Mouse (Mus musculus) splenic B cell, adult 2 months (primary cell): ENCODE data around the gene Il22.
A peak's percentile ranks its signal among the peaks of the same experiment; 100 is the strongest.
"Not testable (repeated sequence)": the region's sequence is repeated elsewhere in the genome, so short reads cannot be mapped to it uniquely, and the experiment has no call there.

Experiments used
- DNase-seq: peaks from one replicate; pipeline ENCODE4 v3.0.0-alpha.2; 2011; ENCODE audit warnings: low read depth, low spot score
- H3K27me3 ChIP-seq: 2 replicates; pipeline ENCODE4 v1.6.1; 2012; ENCODE audit warnings: mild to moderate bottlenecking, low read length, moderate library complexity, mixed read lengths; ENCODE audit not compliant: control insufficient read depth, poor library complexity, insufficient read depth, severe bottlenecking
- H3K36me3 ChIP-seq: 2 replicates; pipeline ENCODE4 v1.6.1; 2012; ENCODE audit warnings: mild to moderate bottlenecking, low read length, moderate library complexity, mixed read lengths; ENCODE audit not compliant: control insufficient read depth, poor library complexity, insufficient read depth, severe bottlenecking

Gene Il22

DNA sequence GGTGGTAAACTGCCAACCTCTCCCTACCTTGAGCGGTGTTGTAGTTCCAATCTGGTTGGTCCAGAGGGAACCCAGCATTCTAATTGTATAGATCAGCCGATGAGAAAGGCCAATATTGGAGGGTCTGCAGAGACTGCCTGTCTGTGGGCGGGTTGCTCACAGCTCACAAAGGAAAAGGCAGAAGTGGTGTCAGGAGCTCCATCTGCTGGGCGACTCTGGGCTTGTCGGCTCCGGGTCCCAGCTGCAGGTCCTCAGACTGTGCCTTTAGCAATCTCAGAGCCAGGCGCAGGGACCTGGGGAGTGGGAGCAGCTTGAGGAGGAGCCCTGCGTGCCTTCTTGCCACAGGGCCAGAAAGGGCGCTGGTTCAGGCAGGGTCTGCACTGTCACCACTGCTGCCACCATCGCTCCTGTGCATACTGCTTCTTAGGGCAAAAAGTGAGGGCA lies 46.1 kb downstream of the Il22 start:
- H3K27me3 ChIP-seq: no peaks in the 10 kb centered on the region
- H3K36me3 ChIP-seq: no peaks in the 10 kb centered on the region
- peak; percentile 18 for DNase-seq

DNA sequence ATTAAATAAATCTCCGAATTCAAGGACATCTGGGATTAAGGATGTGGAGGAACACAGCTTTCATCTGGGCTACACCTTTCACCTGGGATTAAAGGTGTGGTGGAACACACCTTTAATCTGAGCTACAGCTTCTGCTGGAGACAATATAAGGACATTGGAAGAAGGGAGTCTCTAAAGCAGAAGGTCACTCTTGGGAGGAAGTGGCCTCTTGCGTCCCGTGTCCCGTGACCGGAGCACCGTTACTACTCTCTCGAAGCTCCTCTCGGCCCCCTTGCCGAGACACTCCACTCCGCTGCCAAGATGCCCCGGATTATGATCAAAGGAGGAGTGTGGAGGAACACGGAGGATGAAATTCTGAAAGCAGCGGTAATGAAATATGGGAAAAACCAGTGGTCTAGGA lies 53.6 kb downstream of the Il22 start, which contains the start of gene Gm32802:
Gm32802 (plus strand) TSS at position 301 of the 400 bp plus-strand sequence.
- not testable (repeated sequence) for H3K27me3 ChIP-seq, H3K36me3 ChIP-seq, DNase-seq
